ENCODE assay signal across 8 mouse cellular contexts in genomic region chr8:69936050-69936794, GRCm38 (mm10). TPM values are rescaled to one million over a fixed set of nuclear protein-coding genes. Genes with fewer than 3 reads are reported as not detected.
DNase-seq lines count a peak whose midpoint lies in the region; ATAC-seq and TF ChIP-seq lines count a peak whose summit lies in the region.

No protein-coding gene starts in this region.

- H3K4me1 ChIP-seq in ES-E14 (ENCODE audit: control insufficient read depth in 2 of 2, insufficient read depth in 2 of 2, low read length in 2 of 2, poor library complexity in 1 of 2), result peaks cover 30 to 42% of the 10 kb centered on the region in 2 experiments
- peaks cover 75% of the 10 kb centered on the region for H3K4me1 ChIP-seq in heart, embryonic 13.5 days

- 44% methylated on average over 7 of the region's 7 CpGs for WGBS in heart, embryonic 13.5 days

- in situ Hi-C loops in ES-E14 (cut with MboI; ENCODE audit: low sequenced_read_pairs in 2 of 2, unreplicated experiment in 2 of 2), result no loop called here

- H3K36me3 ChIP-seq in ES-E14 (ENCODE audit: control insufficient read depth, insufficient read depth, low read length, poor library complexity, severe bottlenecking), result peaks cover 22% of the 10 kb centered on the region
- peaks cover 35% of the 10 kb centered on the region for H3K36me3 ChIP-seq in heart, embryonic 13.5 days

- H3K27ac ChIP-seq in ES-E14 (ENCODE audit: insufficient read depth, low read depth, low read length, poor library complexity, severe bottlenecking), result peak overlapping the region; percentile 83
- H3K27ac ChIP-seq in heart, embryonic 13.5 days (replicated peaks), result peak overlapping the region; percentile 95

- no peaks in the 10 kb centered on the region for H3K27me3 ChIP-seq in heart, embryonic 13.5 days (replicated peaks)

- H3K9ac ChIP-seq in ES-E14 (ENCODE audit: insufficient read depth, low read depth, low read length, poor library complexity, severe bottlenecking), result peak overlapping the region; percentile 67
- H3K9ac ChIP-seq in heart, embryonic 13.5 days, result peak overlapping the region; percentile 65

- no peaks in the 10 kb centered on the region for H3K9me3 ChIP-seq in ES-E14 (ENCODE audit: control insufficient read depth, insufficient read depth, low read depth, low read length)
- no peaks in the 10 kb centered on the region for H3K9me3 ChIP-seq in heart, embryonic 13.5 days

- DNase-seq in ES-E14 (ENCODE audit: low read depth, low spot score), result peak; percentile 98
- DNase-seq in c-Kit-positive CD71-positive TER-119-negative erythroid progenitor cells, embryonic 14.5 days (ENCODE audit: low read depth), result peak; percentile 24
- peak; percentile 78 for DNase-seq in kidney, postnatal 10 days
- DNase-seq in mesoderm, embryonic 11.5 days (ENCODE audit: low read depth, low spot score), result peak; percentile 67
- no peak for DNase-seq in thymus, postnatal 25 days
- no peak for DNase-seq in urinary bladder, postnatal 10 days (ENCODE audit: low spot score)

- H3K4me3 ChIP-seq in ES-E14 (ENCODE audit: insufficient read depth in 1 of 2, low read depth in 1 of 2, low read length in 2 of 2, poor library complexity in 1 of 2, severe bottlenecking in 1 of 2), result peak overlapping the region; percentile 0; a peak in 2 of 4 replicates
- no peak overlapping the region for H3K4me3 ChIP-seq in heart, embryonic 13.5 days

- H3K4me2 ChIP-seq in heart, embryonic 13.5 days, result peak overlapping the region; percentile 24; the same call in 1 of the 2 replicates

- ATAC-seq in heart, embryonic 13.5 days (ENCODE audit: extremely low read depth, insufficient number of reproducible peaks, low FRiP score, low TSS enrichment), result peak; percentile 67; the same call in 1 of the 2 replicates
- no peak for ATAC-seq in granulocyte monocyte progenitor cell, adult 5-6 weeks (replicated peaks; ENCODE audit: poor library complexity, severe bottlenecking)

TF ChIP-seq in ES-E14, 5 proteins besides CTCF, POLR2A, EP300 and RAD21:
- TF ChIP-seq CHD2 (IDR thresholded peaks at IDR 0.05; ENCODE audit: low read depth, low read length), result no peak
- TF ChIP-seq MAFK (IDR thresholded peaks at IDR 0.05; ENCODE audit: insufficient read depth, low read depth, low read length), result peak; percentile 100

RNA-seq across cellular contexts. Expression of gene Yjefn3, which starts 33.7 kb away (rescaled TPM):
- 7.0 and 8.5 TPM in 2 replicates for total RNA-seq in ES-E14 (2012; rRNA removed)
- 8.1 and 8.2 TPM in 2 replicates for polyA plus RNA-seq in heart, embryonic 13.5 days (2015; fragmentation: Nextera tagmentation; extraction: Ambion mirVana)
- 2.7 TPM in 1 of 2 replicates, not detected in the other for total RNA-seq in granulocyte monocyte progenitor cell, adult 5-6 weeks (2014; fragmentation: Nextera tagmentation)
- total RNA-seq in granulocyte monocyte progenitor cell, adult 5-6 weeks (2017), result not detected in 2 replicates

RNA-seq across cellular contexts. Expression of gene Ndufa13, which starts 33.9 kb away (rescaled TPM):
- 146 and 243 TPM in 2 replicates for total RNA-seq in ES-E14 (2012; rRNA removed)
- polyA plus RNA-seq in heart, embryonic 13.5 days (2015; fragmentation: Nextera tagmentation; extraction: Ambion mirVana), result 304 and 343 TPM in 2 replicates
- total RNA-seq in granulocyte monocyte progenitor cell, adult 5-6 weeks (2014; fragmentation: Nextera tagmentation), result 76.7 and 98.5 TPM in 2 replicates
- 107 and 110 TPM in 2 replicates for total RNA-seq in granulocyte monocyte progenitor cell, adult 5-6 weeks (2017)

RNA-seq across cellular contexts. Expression of gene Tssk6, which starts 34.2 kb away (rescaled TPM):
- 2.5 and 4.0 TPM in 2 replicates for total RNA-seq in ES-E14 (2012; rRNA removed)
- 1.9 and 2.2 TPM in 2 replicates for polyA plus RNA-seq in heart, embryonic 13.5 days (2015; fragmentation: Nextera tagmentation; extraction: Ambion mirVana)
- 0.73 TPM in 1 of 2 replicates, not detected in the other for total RNA-seq in granulocyte monocyte progenitor cell, adult 5-6 weeks (2014; fragmentation: Nextera tagmentation)
- 1.5 and 2.5 TPM in 2 replicates for total RNA-seq in granulocyte monocyte progenitor cell, adult 5-6 weeks (2017)

RNA-seq across cellular contexts. Expression of gene Cilp2, which starts 48.7 kb away (rescaled TPM):
- total RNA-seq in ES-E14 (2012; rRNA removed), result 7.3 and 10.7 TPM in 2 replicates
- 0.55 and 0.56 TPM in 2 replicates for polyA plus RNA-seq in heart, embryonic 13.5 days (2015; fragmentation: Nextera tagmentation; extraction: Ambion mirVana)
- total RNA-seq in granulocyte monocyte progenitor cell, adult 5-6 weeks (2014; fragmentation: Nextera tagmentation), result not detected in 2 replicates
- total RNA-seq in granulocyte monocyte progenitor cell, adult 5-6 weeks (2017), result not detected in 2 replicates

RNA-seq across cellular contexts. Expression of gene Gatad2a, which starts 60.0 kb away (rescaled TPM):
- total RNA-seq in ES-E14 (2012; rRNA removed), result 139 and 148 TPM in 2 replicates
- polyA plus RNA-seq in heart, embryonic 13.5 days (2015; fragmentation: Nextera tagmentation; extraction: Ambion mirVana), result 27.3 and 29.9 TPM in 2 replicates
- total RNA-seq in granulocyte monocyte progenitor cell, adult 5-6 weeks (2014; fragmentation: Nextera tagmentation), result 51.7 and 69.2 TPM in 2 replicates
- total RNA-seq in granulocyte monocyte progenitor cell, adult 5-6 weeks (2017), result 47.5 and 58.2 TPM in 2 replicates

Comparison
In these comparisons a context has a peak if more than half of its experiments do, and no peak if none do; other contexts are left out.
1. DNase-seq: peak in ES-E14 (single experiment), c-Kit-positive CD71-positive TER-119-negative erythroid progenitor cells, embryonic 14.5 days (single experiment), kidney, postnatal 10 days (single experiment) and mesoderm, embryonic 11.5 days (single experiment); none in thymus, postnatal 25 days (single experiment) and urinary bladder, postnatal 10 days (single experiment).